ENCODE assay signal across 11 mouse cellular contexts in genomic region chr14:3333406-3333805, GRCm38 (mm10). TPM values are rescaled to one million over a fixed set of nuclear protein-coding genes. Genes with fewer than 3 reads are reported as not detected.
DNase-seq lines count a peak whose midpoint lies in the region; ATAC-seq and TF ChIP-seq lines count a peak whose summit lies in the region.
"Not testable (repeated sequence)": the region's sequence is repeated elsewhere in the genome, so short reads cannot be mapped to it uniquely, and the experiment has no call there.
"Had no signal": no experiment of that assay in that cellular context is flagged by ENCODE, and none has a peak within 500 bp of the region (broad histone marks: within the 10 kb centered on the region; RNA-seq: fewer than 3 reads in every experiment).

No protein-coding gene starts in this region.

- not testable (repeated sequence) for H3K27ac ChIP-seq in embryonic facial prominence, embryonic 14.5 days (replicated peaks; ENCODE audit: low read depth, low read length); heart, embryonic 11.5 days (ENCODE audit: low read depth, low read length); hindbrain, postnatal 0 days

- H3K4me1 ChIP-seq in embryonic facial prominence, embryonic 14.5 days (ENCODE audit: control insufficient read depth, insufficient read depth, low read length); heart, embryonic 11.5 days (ENCODE audit: control insufficient read depth, insufficient read depth, low read length); hindbrain, postnatal 0 days (ENCODE audit: insufficient read depth, low read length): not testable (repeated sequence)

- 0% methylated on average over 4 of the region's 8 CpGs for WGBS in embryonic facial prominence, embryonic 14.5 days
- WGBS in heart, embryonic 11.5 days (ENCODE audit: insufficient replicate concordance) = 0% methylated on average over 4 of the region's 8 CpGs
- 1% methylated on average over 3 of the region's 8 CpGs for WGBS in hindbrain, postnatal 0 days

- not testable (repeated sequence) for H3K27me3 ChIP-seq in embryonic facial prominence, embryonic 14.5 days (replicated peaks; ENCODE audit: control insufficient read depth, insufficient read depth, low read length); heart, embryonic 11.5 days (ENCODE audit: control insufficient read depth, insufficient read depth, low read length); hindbrain, postnatal 0 days (ENCODE audit: insufficient read depth, low read length)

- peak; percentile 62 for TF ChIP-seq CTCF in hindbrain, postnatal 0 days (IDR thresholded peaks at IDR 0.05; ENCODE audit: low read depth)

- H3K4me3 ChIP-seq in embryonic facial prominence, embryonic 14.5 days (ENCODE audit: low read depth, low read length); heart, embryonic 11.5 days (ENCODE audit: low read depth, low read length); hindbrain, postnatal 0 days (ENCODE audit: low read length): not testable (repeated sequence)

- not testable (repeated sequence) for ATAC-seq in embryonic facial prominence, embryonic 14.5 days (ENCODE audit: low read depth); heart, embryonic 11.5 days (replicated peaks; ENCODE audit: insufficient number of reproducible peaks, low FRiP score, low TSS enrichment); hindbrain, postnatal 0 days

- H3K9me3 ChIP-seq in embryonic facial prominence, embryonic 14.5 days (ENCODE audit: control insufficient read depth, low read length); heart, embryonic 11.5 days (replicated peaks; ENCODE audit: control insufficient read depth, low read length); hindbrain, postnatal 0 days (ENCODE audit: low read length): not testable (repeated sequence)

- not testable (repeated sequence) for H3K9ac ChIP-seq in embryonic facial prominence, embryonic 14.5 days (ENCODE audit: low read depth, low read length); heart, embryonic 11.5 days (ENCODE audit: low read depth, low read length); hindbrain, postnatal 0 days (replicated peaks; ENCODE audit: low read length)

- H3K4me2 ChIP-seq in embryonic facial prominence, embryonic 14.5 days (ENCODE audit: low read depth, low read length) = peak overlapping the region; percentile 34
- H3K4me2 ChIP-seq in heart, embryonic 11.5 days = peak overlapping the region; percentile 27
- H3K4me2 ChIP-seq in hindbrain, postnatal 0 days (ENCODE audit: low read depth, low read length) = 0 out of 2 replicates have a peak overlapping the region, but pooled peaks have one; percentile 10

- H3K36me3 ChIP-seq in embryonic facial prominence, embryonic 14.5 days (ENCODE audit: control insufficient read depth, insufficient read depth, low read length); heart, embryonic 11.5 days (ENCODE audit: control insufficient read depth, insufficient read depth, low read length); hindbrain, postnatal 0 days (ENCODE audit: insufficient read depth, low read length): not testable (repeated sequence)

- DNase-seq in brain, adult 2 months (ENCODE audit: low read depth, low spot score) = peak; percentile 54
- peak; percentile 21 for DNase-seq in embryonic facial prominence, embryonic 14.5 days (ENCODE audit: low spot score)
- DNase-seq in hindbrain, postnatal 0 days (ENCODE audit: low spot score) = peak; percentile 49
- peak; percentile 1 for DNase-seq in layer of hippocampus, adult 9-11 months
- DNase-seq in mesoderm, embryonic 11.5 days (ENCODE audit: low read depth, low spot score) = peak; percentile 56
- peak; percentile 1 for DNase-seq in right cerebral cortex, postnatal 4 days

RNA-seq across cellular contexts. Expression of gene Gm2956, which starts 1.0 kb away (rescaled TPM):
- 0.17 TPM in 1 of 2 replicates, not detected in the other for polyA plus RNA-seq in embryonic facial prominence, embryonic 14.5 days (2014; fragmentation: Nextera tagmentation; extraction: Ambion mirVana)
- polyA plus RNA-seq in heart, embryonic 11.5 days (2014; fragmentation: Nextera tagmentation; extraction: Ambion mirVana) = not detected in 2 replicates
- 1.2 TPM in 1 of 2 replicates, not detected in the other for total RNA-seq in hindbrain, postnatal 0 days (2014; rRNA removed)
- polyA plus RNA-seq in hindbrain, postnatal 0 days (2015; fragmentation: Nextera tagmentation; extraction: Ambion mirVana) = 0.16 TPM in 1 of 2 replicates, not detected in the other
- total RNA-seq: G1E had no signal
- polyA plus RNA-seq: forebrain, embryonic 11.5 days; G1E; gonadal fat pad, adult 2 months; limb, embryonic 11.5 days had no signal

Comparison
In these comparisons a context has a peak if more than half of its experiments do, and no peak if none do; other contexts are left out.
1. DNase-seq: peak in every context shown above with its lines; median percentile 56 in mesoderm, embryonic 11.5 days; 54 in brain, adult 2 months; 49 in hindbrain, postnatal 0 days; 21 in embryonic facial prominence, embryonic 14.5 days; 1 in layer of hippocampus, adult 9-11 months; 1 in right cerebral cortex, postnatal 4 days.